Mouse (Mus musculus): ENCODE results near the gene Prkag2.

DNA sequence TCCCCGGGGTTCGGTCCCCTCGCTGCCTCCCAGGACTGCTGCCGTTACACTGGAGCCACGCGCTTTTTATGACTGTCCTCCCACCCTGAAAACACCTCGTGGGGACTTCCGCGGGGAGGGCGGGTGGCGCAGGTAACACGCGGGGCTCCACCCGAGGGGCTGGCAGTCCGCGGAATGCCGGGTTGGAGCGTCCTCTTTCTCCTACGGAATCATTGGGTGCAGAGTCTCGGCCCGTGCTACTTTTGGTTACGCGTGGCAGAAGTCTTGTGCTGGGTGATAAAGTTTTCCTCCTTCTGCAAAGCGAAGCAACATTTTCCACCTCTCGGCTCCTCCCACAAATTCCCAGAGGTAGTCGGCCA is 306 bp downstream of the Prkag2 start:
- TF ChIP-seq CTCF (IDR thresholded peaks at IDR 0.05; ENCODE audit: low read depth) = no peak
- no peak for TF ChIP-seq EP300 (IDR thresholded peaks at IDR 0.05; ENCODE audit: low read depth)
